Mouse (Mus musculus) A20 (cell line): Measurements from ENCODE around the gene Saxo1.

ENCODE experiments used
- DNase-seq: peaks from one replicate; pipeline ENCODE4 v3.0.0-alpha.2; 2011; ENCODE audit warnings: low read depth, low spot score

Saxo1 gene

DNA sequence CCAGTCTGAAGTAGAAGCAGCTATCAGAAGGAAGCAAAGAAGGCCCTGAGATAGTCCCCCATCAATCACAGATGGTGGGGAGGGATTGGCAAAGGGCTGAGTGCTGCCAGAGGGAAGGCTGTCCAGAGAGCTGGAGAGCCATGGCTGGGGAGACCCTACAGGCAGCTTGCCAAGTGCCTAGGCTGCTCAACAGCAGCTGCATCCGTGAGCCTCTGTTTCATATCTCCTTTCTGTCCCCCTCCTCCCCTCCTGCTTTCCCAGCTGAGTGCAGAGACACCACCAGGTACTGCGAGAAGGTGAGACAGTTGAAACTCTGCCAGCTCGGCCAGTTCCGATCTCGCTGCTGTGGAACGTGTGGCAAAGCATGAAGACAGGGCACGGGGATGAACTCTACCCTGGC is 132.5 kb downstream of the Saxo1 start:
- DNase-seq = no peak

DNA sequence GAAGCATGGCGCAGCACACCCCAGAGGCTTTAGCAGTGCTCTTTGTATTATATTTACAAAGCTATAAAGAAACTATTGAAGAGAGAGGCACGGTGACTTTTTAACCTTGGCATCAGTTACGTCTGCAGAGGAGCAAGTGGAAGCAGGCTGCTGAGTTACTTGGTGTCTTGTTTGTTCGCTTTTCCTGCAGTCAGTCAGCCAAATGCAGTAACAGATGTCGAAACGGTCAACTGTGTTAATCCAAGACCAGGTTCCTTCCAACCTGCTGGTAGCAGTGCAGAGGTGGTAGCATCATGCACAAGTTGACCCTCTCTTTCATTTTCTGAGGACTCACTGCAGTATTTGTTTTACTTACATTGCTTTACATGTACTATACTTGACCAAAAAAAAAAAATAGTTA is 135.5 kb downstream of the Saxo1 start:
- no peak for DNase-seq

DNA sequence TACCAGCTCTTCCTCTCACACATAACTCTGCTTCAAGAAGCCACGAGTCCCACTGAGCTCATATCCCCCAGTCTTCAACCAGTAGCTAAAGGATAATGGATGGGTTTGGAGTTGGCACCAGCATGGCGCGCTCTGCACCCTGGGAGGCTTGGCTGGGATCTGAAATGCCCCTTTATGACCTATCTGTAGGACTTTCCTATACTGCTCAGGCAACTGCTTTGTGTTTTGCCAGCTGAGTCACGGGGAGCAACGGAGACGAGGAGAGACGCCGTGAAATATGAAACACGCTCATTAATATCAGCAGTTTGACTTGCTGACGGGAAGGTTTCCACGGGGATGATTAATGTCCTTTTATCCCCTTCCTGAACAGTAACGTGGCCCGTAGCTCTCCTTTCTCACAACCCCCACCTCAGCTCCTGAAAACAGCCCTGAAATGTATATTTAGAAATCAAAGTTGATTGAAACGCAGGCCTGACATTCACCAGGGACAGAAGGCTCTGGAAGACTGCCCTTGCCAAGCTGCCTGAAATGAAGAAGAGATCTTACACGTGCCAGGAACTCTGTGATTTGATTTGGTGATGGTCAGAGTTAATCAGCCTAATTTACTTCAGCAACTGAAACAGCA is 141.6 kb downstream of the Saxo1 start:
- no peak for DNase-seq

DNA sequence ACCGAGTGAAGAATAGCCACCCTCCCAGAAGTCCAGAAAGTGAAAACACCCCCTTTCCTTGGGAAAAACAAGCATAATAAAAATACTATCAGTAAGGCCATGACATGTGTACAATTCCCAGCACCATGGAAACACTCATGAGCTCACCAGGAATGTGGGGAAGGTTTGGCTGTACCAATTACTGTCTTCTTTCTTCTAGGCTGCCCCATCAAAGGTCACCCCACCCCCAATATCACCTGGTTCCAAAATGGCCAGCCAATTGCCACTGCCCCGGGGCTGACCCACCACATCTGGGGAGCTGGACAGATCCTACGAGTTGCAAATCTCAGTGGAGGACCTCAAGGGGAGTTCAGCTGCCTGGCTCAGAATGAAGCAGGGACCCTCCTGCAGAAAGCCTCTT is 144.7 kb downstream of the Saxo1 start:
- DNase-seq = no peak

DNA sequence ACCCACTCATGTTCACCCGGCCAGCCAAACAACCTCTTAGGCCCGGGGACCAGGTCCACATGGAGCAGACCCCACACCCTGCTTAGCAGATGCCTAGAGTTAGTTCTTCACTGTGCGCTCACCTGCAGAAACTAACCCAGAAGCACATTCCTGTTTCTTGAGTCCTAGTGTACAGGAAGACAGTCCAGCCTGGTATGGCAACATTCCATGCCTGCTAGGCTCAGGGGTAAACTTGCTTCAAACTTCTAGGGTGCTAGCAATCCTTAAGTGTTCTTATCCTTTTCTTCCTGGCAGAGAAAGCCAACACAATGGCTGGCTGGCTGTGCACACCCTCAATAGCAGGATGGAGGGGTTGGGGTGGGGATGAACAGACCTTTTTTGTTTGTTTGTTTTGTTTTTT is 147.2 kb downstream of the Saxo1 start:
- no peak for DNase-seq

DNA sequence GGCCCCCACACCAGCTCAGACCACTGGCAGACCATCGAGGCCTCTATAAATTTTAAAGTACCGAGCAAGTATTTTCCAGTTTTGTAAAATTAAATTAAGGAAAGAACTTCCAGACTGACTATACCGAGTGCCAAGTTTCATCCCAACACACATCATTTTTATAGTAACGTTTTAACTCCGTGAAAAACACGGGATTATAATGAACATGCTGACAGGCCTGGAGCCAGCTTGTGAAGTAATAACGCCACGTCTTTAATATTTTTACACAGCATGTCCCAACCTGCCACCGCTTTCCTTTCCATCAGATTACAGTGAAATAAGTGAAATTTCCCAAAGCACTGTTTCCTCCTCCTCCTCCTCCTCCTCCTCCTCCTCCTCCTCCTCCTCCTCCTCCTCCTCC is 149.7 kb downstream of the Saxo1 start:
- DNase-seq = no peak

DNA sequence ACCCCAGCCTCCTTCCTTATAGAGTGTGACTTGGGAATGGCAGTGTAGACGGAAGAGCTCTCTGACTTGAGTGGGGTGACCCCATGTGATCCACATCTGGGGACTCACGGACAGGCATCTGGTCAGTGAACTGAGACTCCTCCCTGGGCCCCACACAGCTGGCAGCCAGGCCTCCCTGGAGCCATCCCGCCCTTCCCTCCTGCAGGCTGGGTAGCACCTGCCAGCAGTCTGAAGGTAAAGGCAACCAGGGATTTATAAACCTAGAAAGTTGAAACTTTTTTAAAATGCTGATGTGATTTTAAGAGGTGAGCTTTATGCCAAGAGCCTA is 151.0 kb downstream of the Saxo1 start:
- no peak for DNase-seq

DNA sequence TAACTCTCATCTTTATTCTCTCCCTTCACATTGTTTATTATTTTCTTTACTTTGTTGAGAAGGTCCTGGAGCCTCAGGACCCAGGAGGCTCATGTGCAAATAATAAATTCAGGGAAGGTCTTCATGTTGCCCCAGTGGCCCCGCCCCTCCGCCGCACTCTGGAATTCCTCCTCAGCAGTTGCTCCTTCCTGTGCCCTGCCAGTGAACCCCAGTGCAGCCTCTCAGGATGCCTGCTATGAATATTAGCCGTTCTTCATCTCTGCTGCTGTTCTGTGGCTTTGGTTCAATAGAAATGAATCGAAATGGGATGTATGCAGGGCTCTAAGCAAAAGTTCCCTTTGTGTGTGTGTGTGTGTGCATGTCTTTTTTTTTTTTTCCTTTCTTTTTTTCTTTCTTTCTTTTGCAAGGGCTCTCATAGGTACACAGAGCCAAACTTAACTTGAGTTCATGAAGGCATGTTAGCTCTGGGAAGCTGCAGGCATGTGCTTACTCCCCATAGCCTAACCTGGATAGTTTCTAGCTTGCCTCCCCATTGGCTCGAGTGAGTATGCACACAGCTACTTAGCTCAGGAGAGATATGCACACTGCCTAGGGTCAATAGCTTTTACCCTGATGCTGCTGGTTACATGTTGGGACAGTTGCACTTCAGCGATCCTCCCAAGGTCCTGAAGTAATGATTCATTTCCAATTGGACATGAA is 151.5 kb downstream of the Saxo1 start:
- no peak for DNase-seq

DNA sequence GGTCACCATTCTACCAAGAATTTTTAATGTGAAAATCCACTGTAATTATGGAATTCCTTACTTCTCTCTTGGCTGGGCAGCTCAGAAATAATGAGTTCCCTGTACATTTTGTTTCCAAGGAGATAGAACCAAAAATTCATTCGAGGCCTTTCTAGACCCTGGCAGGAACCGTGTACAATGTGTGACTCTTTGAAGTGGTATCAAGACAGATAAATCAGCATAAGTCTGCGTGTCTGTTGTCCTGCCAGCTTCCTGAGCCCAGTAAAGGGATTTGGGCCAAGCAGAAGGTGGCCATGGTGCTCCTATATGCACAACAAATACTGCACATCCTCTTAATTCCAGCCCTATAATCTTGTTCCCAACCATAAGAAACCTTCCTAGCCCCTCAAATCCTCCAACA is 157.0 kb downstream of the Saxo1 start:
- DNase-seq = no peak

DNA sequence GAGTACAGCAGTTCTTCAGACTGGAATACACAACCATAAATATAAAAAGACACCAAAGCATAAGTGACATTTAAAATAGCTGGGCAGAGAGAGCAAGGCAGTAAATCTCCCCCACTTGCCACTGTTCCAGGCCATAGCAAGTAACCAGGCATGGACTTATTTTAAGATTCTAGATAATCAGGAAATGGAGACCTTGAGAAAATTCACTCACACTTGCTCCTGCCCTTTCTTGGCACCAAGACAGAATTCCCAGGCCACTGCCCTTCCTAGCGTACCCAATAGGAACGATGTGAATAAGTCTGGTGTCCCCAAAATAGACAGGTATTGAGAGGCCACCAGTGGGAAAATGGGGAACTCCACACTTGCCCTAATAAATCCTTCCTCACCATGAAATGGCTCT is 160.7 kb downstream of the Saxo1 start:
- DNase-seq = no peak

DNA sequence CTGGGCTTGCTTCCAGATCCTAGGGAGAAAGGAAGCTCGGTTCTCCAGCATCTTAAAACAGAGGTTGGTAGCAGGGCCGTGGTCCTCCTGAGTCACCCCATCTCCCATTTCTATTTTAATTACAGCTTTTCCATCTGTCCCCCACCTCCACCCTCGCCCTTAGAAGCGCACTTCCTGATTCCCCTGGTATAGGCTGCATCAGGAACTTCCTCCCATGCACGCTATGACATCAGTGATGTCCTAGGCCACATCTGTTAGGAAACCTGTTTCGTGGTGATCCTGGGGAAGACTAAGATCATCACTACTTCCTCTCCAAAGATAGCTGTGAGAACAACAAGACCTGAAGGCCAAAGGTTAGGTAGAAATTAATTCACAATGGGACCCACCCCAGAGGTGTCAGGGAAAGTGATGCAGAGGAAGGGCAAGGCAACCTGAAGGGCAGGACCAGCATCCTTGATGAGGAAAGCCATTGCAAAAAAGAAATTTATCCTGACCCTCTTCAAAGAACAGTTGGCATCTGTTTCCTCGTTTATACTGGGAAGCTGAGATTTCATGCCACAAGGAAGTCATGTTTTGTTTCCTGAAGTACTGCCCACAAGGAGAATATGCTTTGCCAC is 161.3 kb downstream of the Saxo1 start:
- DNase-seq = no peak

DNA sequence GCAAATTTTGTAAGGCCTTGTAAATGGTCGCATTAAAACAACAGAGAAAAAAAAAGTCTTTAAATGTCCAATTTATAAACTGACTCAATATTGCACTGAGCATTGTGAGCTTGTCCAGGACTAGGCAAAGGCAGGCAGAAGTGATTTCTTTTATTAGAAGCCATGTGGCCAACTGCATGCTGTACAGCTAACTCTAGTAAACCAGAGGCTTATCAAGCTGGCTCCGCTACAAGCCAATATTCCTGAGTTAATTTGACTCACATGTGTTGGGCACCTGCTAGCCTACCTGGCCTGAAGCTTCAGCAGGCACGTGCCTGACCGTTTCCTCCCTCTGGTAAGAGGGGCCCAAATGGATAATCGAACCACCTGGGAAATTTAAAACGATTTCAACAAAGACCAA is 162.5 kb downstream of the Saxo1 start:
- DNase-seq = no peak
